Mouse (Mus musculus) intestine, embryonic 16.5 days (tissue): ENCODE results near the gene Ank3. TPM values are rescaled to one million over a fixed set of nuclear protein-coding genes. Genes with fewer than 3 reads are reported as not detected.

Experiments
- ATAC-seq: fragments of 200-750 bp; cut with Nextera tagmentation; 2 replicates; pipeline ENCODE4 v1.8.0; 2017; ENCODE audit warnings: moderate TSS enrichment, moderate library complexity
- H3K27ac ChIP-seq: fragments of 300-500 bp; sonication (generic); 2 replicates; pipeline ENCODE4 v1.5.1; 2014; ENCODE audit warnings: mild to moderate bottlenecking, low read length
- H3K27me3 ChIP-seq: fragments of 300-500 bp; sonication (generic); replicated peaks from 2 replicates; pipeline ENCODE4 v1.6.1; 2014; ENCODE audit warnings: low read length, control low read depth, mixed read lengths; ENCODE audit not compliant: control insufficient read depth, insufficient read depth
- H3K36me3 ChIP-seq: fragments of 300-500 bp; sonication (generic); 2 replicates; pipeline ENCODE4 v1.6.1; 2014; ENCODE audit warnings: low read length, control low read depth; ENCODE audit not compliant: control insufficient read depth, insufficient read depth
- H3K4me1 ChIP-seq: fragments of 300-500 bp; sonication (generic); 2 replicates; pipeline ENCODE4 v1.6.1; 2014; ENCODE audit warnings: low read length, control low read depth, mixed read lengths; ENCODE audit not compliant: control insufficient read depth, insufficient read depth
- H3K4me2 ChIP-seq: fragments of 300-500 bp; sonication (generic); 2 replicates; pipeline ENCODE4 v1.6.1; 2014; ENCODE audit warnings: low read depth, low read length, control low read depth
- H3K4me3 ChIP-seq: fragments of 300-500 bp; sonication (generic); 2 replicates; pipeline ENCODE4 v1.5.1; 2014; ENCODE audit warnings: mild to moderate bottlenecking, low read length
- H3K9ac ChIP-seq: fragments of 300-500 bp; sonication (generic); 2 replicates; pipeline ENCODE4 v1.6.1; 2014; ENCODE audit warnings: low read depth, low read length
- H3K9me3 ChIP-seq: fragments of 300-500 bp; sonication (generic); 2 replicates; pipeline ENCODE4 v1.6.1; 2016; ENCODE audit warnings: low read length, control low read depth; ENCODE audit not compliant: control insufficient read depth
- WGBS: fragments of 180-500 bp; shearing (Covaris S2); extraction: QIAGEN DNeasy Blood & Tissue Kit; methylation state at CpG from one replicate; pipeline ENCODE4 v1.1.7; 2014; 5-methylcytosine and 5-hydroxymethylcytosine counted together
- polyA plus RNA-seq: library from polyadenylated mRNA; unstranded; fragments of >200 nt; fragmentation: Nextera tagmentation; extraction: Ambion mirVana; gene quantifications from 2 replicates; pipeline ENCODE4 v1.2.1, GENCODE M21; 2015

Gene Ank3
- polyA plus RNA-seq, 1 experiment from 2014 or later, result 21.7 TPM

- H3K36me3 ChIP-seq, result no peaks in the 10 kb centered on the region
- no peak overlapping the region for H3K4me3 ChIP-seq
- H3K9ac ChIP-seq, result no peak overlapping the region
- H3K4me2 ChIP-seq, result no peak overlapping the region
- 80% methylated on average over 14 of the region's 14 CpGs for WGBS
- no peaks in the 10 kb centered on the region for H3K9me3 ChIP-seq
- ATAC-seq, result no peak
- no peaks in the 10 kb centered on the region for H3K27me3 ChIP-seq
- H3K4me1 ChIP-seq, result no peaks in the 10 kb centered on the region
- no peak overlapping the region for H3K27ac ChIP-seq
Measured at GRCm38 (mm10) chr10:69874806-69875205, 476.2 kb downstream of the Ank3 start.

- 0 out of 2 replicates have a peak, but pooled peaks cover 2% of the 10 kb centered on the region for H3K36me3 ChIP-seq
- no peaks in the 10 kb centered on the region for H3K4me1 ChIP-seq
- H3K4me2 ChIP-seq, result no peak overlapping the region
- H3K9ac ChIP-seq, result no peak overlapping the region
- H3K4me3 ChIP-seq, result no peak overlapping the region
- 89% methylated on average over 4 of the region's 4 CpGs for WGBS
- no peak for ATAC-seq
- H3K9me3 ChIP-seq, result no peaks in the 10 kb centered on the region
- no peaks in the 10 kb centered on the region for H3K27me3 ChIP-seq
- H3K27ac ChIP-seq, result no peak overlapping the region
Measured at GRCm38 (mm10) chr10:69883935-69884680, 485.5 kb downstream of the Ank3 start.

- WGBS, result 15% methylated on average over 4 of the region's 4 CpGs
- Histone ChIP-seq H3K27me3 (no peaks in the 10 kb centered on the region), H3K9me3 (no peaks in the 10 kb centered on the region), H3K4me1 (no peaks in the 10 kb centered on the region), H3K4me3 (peak overlapping the region; percentile 22; the same call in 1 of the 2 replicates), H3K4me2 (peak overlapping the region; percentile 42), H3K27ac (peak overlapping the region; percentile 71), H3K9ac (0 out of 2 replicates have a peak overlapping the region, but pooled peaks have one; percentile 21), H3K36me3 (no peaks in the 10 kb centered on the region)
- ATAC-seq, result peak; percentile 89
Measured at GRCm38 (mm10) chr10:69888399-69888798, 489.8 kb downstream of the Ank3 start.

GRCm38 (mm10) chr10:69889779-69890178 is 491.2 kb downstream of the Ank3 start:
- Histone ChIP-seq H3K4me3 (no peak overlapping the region), H3K27me3 (no peaks in the 10 kb centered on the region), H3K27ac (no peak overlapping the region), H3K9me3 (no peaks in the 10 kb centered on the region), H3K9ac (no peak overlapping the region), H3K4me1 (no peaks in the 10 kb centered on the region), H3K4me2 (no peak overlapping the region), H3K36me3 (no peaks in the 10 kb centered on the region)
- no peak for ATAC-seq
- WGBS, result 24% methylated on average over 6 of the region's 6 CpGs

DNA sequence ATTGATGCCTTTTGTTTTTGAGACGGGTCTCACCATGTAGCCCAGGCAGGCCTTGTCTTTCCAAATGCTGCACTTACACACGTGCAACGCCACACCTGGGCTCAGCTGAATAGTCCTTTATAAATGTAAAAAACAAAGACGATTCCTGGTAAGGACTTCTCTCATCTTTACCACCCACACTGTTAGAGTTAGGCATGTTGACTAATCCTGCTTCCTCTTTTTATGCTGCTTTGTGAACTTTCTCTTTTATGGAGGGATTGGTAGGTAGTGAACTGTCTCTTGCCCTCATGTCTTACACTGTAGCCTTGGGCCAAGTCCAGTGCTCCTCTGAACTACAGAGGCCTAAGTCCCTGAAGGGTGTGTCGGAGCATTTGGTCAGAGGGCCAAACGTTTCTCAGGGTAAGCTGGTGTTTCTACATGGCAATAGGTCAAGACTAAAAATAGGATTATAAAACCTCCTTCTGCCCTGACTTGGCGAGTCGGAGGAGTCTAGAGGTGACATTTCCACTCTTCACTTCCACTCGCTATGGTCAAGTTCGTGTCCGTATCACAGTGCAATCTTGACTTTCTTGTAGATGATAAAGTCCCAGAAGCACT is 491.9 kb downstream of the Ank3 start:
- Histone ChIP-seq H3K4me1 (no peaks in the 10 kb centered on the region), H3K27ac (no peak overlapping the region), H3K4me2 (no peak overlapping the region), H3K36me3 (no peaks in the 10 kb centered on the region), H3K4me3 (no peak overlapping the region), H3K9ac (no peak overlapping the region), H3K9me3 (no peaks in the 10 kb centered on the region), H3K27me3 (no peaks in the 10 kb centered on the region)
- 88% methylated on average over 11 of the region's 11 CpGs for WGBS
- no peak for ATAC-seq

DNA sequence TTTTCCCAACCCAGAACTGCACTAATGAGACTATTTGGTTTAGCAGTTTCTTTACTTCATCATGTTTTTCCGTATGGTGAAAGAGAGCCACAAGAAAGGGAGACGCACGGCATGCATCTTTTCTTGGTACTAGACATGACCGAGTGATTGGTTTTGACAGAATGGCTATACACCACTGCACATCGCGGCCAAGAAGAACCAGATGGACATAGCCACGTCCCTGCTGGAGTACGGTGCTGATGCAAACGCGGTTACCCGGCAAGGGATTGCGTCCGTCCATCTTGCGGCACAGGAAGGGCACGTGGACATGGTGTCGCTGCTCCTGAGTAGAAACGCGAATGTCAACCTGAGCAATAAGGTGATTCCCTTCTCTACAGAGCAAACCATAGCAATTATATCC is 493.6 kb downstream of the Ank3 start:
- Histone ChIP-seq H3K9me3 (no peaks in the 10 kb centered on the region), H3K4me3 (no peak overlapping the region), H3K4me2 (no peak overlapping the region), H3K4me1 (no peaks in the 10 kb centered on the region), H3K36me3 (no peaks in the 10 kb centered on the region), H3K27me3 (no peaks in the 10 kb centered on the region), H3K27ac (no peak overlapping the region), H3K9ac (no peak overlapping the region)
- no peak for ATAC-seq
- 96% methylated on average over 18 of the region's 18 CpGs for WGBS

GRCm38 (mm10) chr10:69895606-69896005 is 497.0 kb downstream of the Ank3 start:
- H3K27ac ChIP-seq, result no peak overlapping the region
- no peaks in the 10 kb centered on the region for H3K36me3 ChIP-seq
- no peaks in the 10 kb centered on the region for H3K9me3 ChIP-seq
- no peak for ATAC-seq
- no peak overlapping the region for H3K4me2 ChIP-seq
- H3K4me3 ChIP-seq, result no peak overlapping the region
- H3K27me3 ChIP-seq, result no peaks in the 10 kb centered on the region
- 63% methylated on average over 9 of the region's 9 CpGs for WGBS
- H3K9ac ChIP-seq, result no peak overlapping the region
- H3K4me1 ChIP-seq, result no peaks in the 10 kb centered on the region

DNA sequence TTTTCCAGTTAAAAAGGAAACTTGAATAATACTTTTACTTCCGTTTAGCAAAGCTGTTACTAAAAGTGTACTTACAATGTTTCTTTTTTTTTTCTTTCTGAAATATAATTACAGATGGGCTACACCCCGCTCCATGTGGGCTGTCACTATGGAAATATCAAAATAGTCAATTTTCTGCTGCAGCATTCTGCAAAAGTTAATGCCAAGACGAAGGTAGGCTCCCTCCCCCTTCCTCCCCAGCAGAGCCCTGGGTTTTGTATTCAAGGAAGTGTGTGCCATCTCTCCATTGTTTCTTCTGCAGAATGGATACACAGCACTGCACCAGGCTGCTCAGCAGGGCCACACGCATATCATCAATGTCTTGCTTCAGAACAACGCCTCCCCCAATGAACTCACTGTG is 499.4 kb downstream of the Ank3 start:
- H3K4me1 ChIP-seq, result no peaks in the 10 kb centered on the region
- no peak overlapping the region for H3K4me2 ChIP-seq
- H3K27me3 ChIP-seq, result no peaks in the 10 kb centered on the region
- H3K27ac ChIP-seq, result no peak overlapping the region
- ATAC-seq, result no peak
- no peak overlapping the region for H3K9ac ChIP-seq
- no peak overlapping the region for H3K4me3 ChIP-seq
- H3K9me3 ChIP-seq, result no peaks in the 10 kb centered on the region
- H3K36me3 ChIP-seq, result no peaks in the 10 kb centered on the region
- 80% methylated on average over 5 of the region's 5 CpGs for WGBS

DNA sequence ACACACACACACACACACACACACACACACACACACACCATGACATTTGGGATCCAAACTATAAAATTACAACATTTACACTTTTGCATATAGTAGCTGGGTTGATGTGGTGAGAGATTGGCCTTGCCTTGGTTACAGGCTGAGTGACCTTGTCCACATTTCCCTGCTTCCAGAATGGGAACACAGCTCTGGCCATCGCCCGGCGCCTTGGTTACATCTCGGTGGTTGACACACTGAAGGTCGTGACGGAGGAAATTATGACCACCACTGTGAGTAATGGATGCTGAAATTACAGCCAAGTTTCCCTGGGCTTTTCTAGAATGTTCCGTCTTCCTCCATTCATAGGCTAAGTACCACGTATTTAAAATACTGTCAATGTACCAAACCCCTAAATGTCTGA is 500.2 kb downstream of the Ank3 start:
- Histone ChIP-seq H3K4me1 (no peaks in the 10 kb centered on the region), H3K4me3 (no peak overlapping the region), H3K27me3 (no peaks in the 10 kb centered on the region), H3K27ac (no peak overlapping the region), H3K9ac (no peak overlapping the region), H3K9me3 (no peaks in the 10 kb centered on the region), H3K4me2 (no peak overlapping the region), H3K36me3 (no peaks in the 10 kb centered on the region)
- ATAC-seq, result no peak
- 94% methylated on average over 8 of the region's 8 CpGs for WGBS
